Mouse (Mus musculus) limb, embryonic 15.5 days (tissue): ENCODE data around the gene Fndc4. TPM values are rescaled to one million over a fixed set of nuclear protein-coding genes. Genes with fewer than 3 reads are reported as not detected.

Experiments
- ATAC-seq: fragments of 200-750 bp; cut with Nextera tagmentation; 2 replicates; pipeline ENCODE4 v1.8.0; 2017; ENCODE audit warnings: low read depth, moderate TSS enrichment; ENCODE audit not compliant: insufficient number of reproducible peaks, low FRiP score, low TSS enrichment
- H3K27ac ChIP-seq: fragments of 300-500 bp; sonication (generic); 2 replicates; pipeline ENCODE4 v1.5.1; 2015; ENCODE audit warnings: moderate library complexity, mild to moderate bottlenecking, inconsistent platforms
- H3K27me3 ChIP-seq: fragments of 300-500 bp; sonication (generic); 2 replicates; pipeline ENCODE4 v1.6.1; 2015; ENCODE audit warnings: inconsistent platforms
- H3K36me3 ChIP-seq: fragments of 300-500 bp; sonication (generic); 2 replicates; pipeline ENCODE4 v1.6.1; 2015; ENCODE audit warnings: inconsistent platforms
- H3K4me1 ChIP-seq: fragments of 300-500 bp; sonication (generic); 2 replicates; pipeline ENCODE4 v1.6.1; 2015; ENCODE audit warnings: inconsistent platforms
- H3K4me2 ChIP-seq: fragments of 300-500 bp; sonication (generic); 2 replicates; pipeline ENCODE4 v1.6.1; 2015; ENCODE audit warnings: mild to moderate bottlenecking, inconsistent platforms
- H3K4me3 ChIP-seq: fragments of 300-500 bp; sonication (generic); 2 replicates; pipeline ENCODE4 v1.5.1; 2015; ENCODE audit warnings: mild to moderate bottlenecking, inconsistent platforms
- H3K9ac ChIP-seq: fragments of 300-500 bp; sonication (generic); 2 replicates; pipeline ENCODE4 v1.6.1; 2015; ENCODE audit warnings: inconsistent platforms
- H3K9me3 ChIP-seq: fragments of 300-500 bp; sonication (generic); 2 replicates; pipeline ENCODE4 v1.6.1; 2016; ENCODE audit warnings: inconsistent platforms
- WGBS: fragments of 180-500 bp; shearing (Covaris S2); methylation state at CpG from one replicate; pipeline ENCODE4 v1.1.7; 2015; 5-methylcytosine and 5-hydroxymethylcytosine counted together
- polyA plus RNA-seq: library from polyadenylated mRNA; unstranded; fragments of >200 nt; fragmentation: Nextera tagmentation; extraction: Ambion mirVana; gene quantifications from 2 replicates; pipeline ENCODE4 v1.2.1, GENCODE M21; 2015

Fndc4 gene
- polyA plus RNA-seq, 1 experiment from 2014 or later, result 76.9 TPM

DNA sequence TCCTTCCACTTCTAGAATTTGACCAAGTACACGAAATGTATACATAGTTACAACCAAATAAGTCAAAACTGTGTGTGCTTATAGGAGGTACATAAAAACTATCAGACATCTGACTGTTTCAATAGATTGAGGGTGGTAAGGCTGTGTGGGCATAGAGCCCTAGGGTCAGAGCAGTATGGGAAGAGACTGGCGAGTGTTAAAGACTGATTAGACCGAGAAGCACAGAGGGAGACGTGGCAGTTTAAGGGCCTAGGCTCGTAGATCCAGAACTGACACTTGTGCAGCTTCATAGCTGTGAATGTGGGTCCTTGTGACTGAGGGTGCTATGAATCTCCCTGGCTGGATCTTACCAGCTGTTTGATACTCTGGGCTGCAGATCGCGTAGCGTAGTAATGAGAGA lies 41.0 kb downstream of the Fndc4 start:
- H3K4me2 ChIP-seq, result no peak overlapping the region
- peak overlapping the region; percentile 48 for H3K27ac ChIP-seq
- 83% methylated on average over 8 of the region's 8 CpGs for WGBS
- ATAC-seq, result no peak
- H3K27me3 ChIP-seq, result no peaks in the 10 kb centered on the region
- peaks cover 67% of the 10 kb centered on the region for H3K36me3 ChIP-seq
- H3K9ac ChIP-seq, result no peak overlapping the region
- H3K4me3 ChIP-seq, result no peak overlapping the region
- peaks cover 43% of the 10 kb centered on the region for H3K4me1 ChIP-seq
- H3K9me3 ChIP-seq, result no peaks in the 10 kb centered on the region

DNA sequence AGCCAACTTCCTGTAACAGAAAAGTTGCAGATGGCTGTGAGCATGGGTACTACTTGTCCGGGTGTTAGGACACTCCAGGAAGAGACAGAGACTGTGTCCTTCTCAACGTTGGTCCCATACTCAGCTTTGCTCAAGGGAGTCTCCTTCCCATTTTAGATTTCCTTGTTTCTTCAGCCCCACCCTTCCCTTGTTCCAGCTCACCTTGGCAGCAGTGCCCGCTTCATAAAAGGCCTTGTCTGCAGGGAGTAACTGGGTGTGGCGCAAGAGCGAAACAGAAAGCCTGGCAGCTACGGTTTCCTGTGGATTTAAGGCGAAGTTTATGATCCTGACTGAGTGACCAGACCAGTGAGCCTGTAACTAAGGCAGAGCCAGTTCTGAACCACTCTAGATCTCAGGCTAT lies 41.4 kb downstream of the Fndc4 start:
- no peaks in the 10 kb centered on the region for H3K9me3 ChIP-seq
- 63% methylated on average over 7 of the region's 7 CpGs for WGBS
- peaks cover 67% of the 10 kb centered on the region for H3K36me3 ChIP-seq
- H3K4me2 ChIP-seq, result no peak overlapping the region
- no peak overlapping the region for H3K4me3 ChIP-seq
- ATAC-seq, result no peak
- H3K4me1 ChIP-seq, result peaks cover 43% of the 10 kb centered on the region
- no peaks in the 10 kb centered on the region for H3K27me3 ChIP-seq
- peak overlapping the region; percentile 48 for H3K27ac ChIP-seq
- no peak overlapping the region for H3K9ac ChIP-seq

DNA sequence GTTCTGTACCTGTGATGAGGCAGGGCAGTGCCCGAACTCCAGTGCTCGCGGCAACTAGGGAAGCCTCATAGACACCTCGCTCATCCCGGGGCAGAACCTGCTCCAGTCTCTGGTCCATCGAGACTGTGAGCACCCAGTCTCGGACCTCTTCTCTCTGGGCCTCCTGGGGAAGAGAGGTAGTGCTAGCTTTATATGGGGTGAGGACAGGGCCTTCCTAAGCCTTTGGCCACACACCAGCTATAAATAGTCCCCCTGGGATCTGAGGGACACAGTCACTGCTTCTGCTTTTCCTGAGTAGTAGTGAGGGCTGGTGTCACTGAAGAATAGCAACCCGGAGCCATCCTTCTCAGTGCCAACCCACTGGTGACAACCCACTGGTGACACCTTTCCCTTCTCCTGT lies 42.1 kb downstream of the Fndc4 start:
- Histone ChIP-seq H3K4me3 (no peak overlapping the region), H3K9me3 (no peaks in the 10 kb centered on the region), H3K4me1 (peaks cover 43% of the 10 kb centered on the region), H3K27ac (peak overlapping the region; percentile 59), H3K36me3 (peaks cover 67% of the 10 kb centered on the region), H3K27me3 (no peaks in the 10 kb centered on the region), H3K9ac (no peak overlapping the region), H3K4me2 (no peak overlapping the region)
- WGBS, result 90% methylated on average over 8 of the region's 8 CpGs
- ATAC-seq, result no peak

DNA sequence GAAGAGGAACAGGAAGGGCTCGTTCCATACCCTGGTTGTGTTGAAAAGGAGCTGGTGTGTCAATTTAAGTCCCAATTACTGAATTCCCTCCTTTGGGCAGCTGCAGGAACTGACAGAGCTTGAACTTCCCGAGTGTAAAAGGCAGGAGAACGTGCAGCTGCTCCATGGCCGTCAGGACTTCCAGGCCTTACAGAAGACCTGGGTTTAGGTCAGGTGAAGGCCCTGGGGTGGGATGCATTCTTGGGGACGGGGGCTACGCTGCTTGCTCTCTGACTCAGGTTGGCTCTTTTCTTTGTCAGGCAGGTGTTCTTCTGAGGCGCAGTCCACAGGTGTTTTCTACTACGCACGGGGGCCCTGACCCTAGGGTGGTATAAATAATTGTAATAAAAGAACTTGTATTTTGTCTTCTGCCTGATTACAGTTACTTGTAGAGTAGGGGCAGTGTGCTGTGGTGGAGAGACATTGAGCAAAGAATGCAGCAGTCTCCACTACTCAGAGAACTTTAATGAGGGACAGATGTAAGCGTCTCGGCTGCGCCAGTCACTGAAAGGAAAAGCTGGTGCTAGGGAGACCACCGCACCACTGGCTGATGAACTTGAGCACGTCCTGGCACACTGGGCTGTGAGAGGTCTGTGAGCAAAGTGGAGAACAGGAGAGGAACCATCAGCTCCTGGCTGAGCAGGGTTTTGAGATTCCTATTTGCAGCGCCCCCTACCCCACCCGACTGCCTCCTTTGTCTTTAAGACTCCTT lies 42.9 kb downstream of the Fndc4 start:
- Histone ChIP-seq H3K27me3 (no peaks in the 10 kb centered on the region), H3K9me3 (no peaks in the 10 kb centered on the region), H3K36me3 (peaks cover 73% of the 10 kb centered on the region), H3K4me2 (no peak overlapping the region), H3K27ac (peak overlapping the region; percentile 67; the same call in 1 of the 2 replicates), H3K9ac (no peak overlapping the region), H3K4me1 (peaks cover 43% of the 10 kb centered on the region), H3K4me3 (no peak overlapping the region)
- 46% methylated on average over 16 of the region's 16 CpGs for WGBS
- peak; percentile 26; the same call in 1 of the 2 replicates for ATAC-seq

DNA sequence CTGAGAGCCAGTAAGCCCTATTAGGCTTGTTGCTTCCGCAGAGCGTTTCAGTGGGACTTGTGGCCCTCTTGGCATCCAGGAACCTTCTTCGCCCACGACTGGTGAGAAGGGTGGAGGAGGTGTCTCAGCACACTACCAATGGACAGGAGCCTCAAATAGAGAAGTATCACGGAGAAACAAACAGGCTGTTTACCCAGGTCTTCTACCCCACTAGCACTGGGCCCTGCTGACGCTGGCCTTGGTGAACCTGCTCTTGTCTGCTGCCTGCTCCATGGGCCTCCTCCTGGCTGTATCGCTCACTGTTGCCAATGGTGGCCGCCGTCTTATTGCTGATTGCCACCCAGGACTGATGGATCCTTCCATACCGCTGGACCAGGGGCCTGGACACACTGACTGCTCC lies 43.7 kb downstream of the Fndc4 start:
- Histone ChIP-seq H3K9me3 (no peaks in the 10 kb centered on the region), H3K4me3 (peak overlapping the region; percentile 35), H3K27me3 (no peaks in the 10 kb centered on the region), H3K4me2 (peak overlapping the region; percentile 43), H3K36me3 (peaks cover 74% of the 10 kb centered on the region), H3K9ac (no peak overlapping the region), H3K4me1 (peaks cover 43% of the 10 kb centered on the region), H3K27ac (no peak overlapping the region)
- no peak for ATAC-seq
- 52% methylated on average over 10 of the region's 10 CpGs for WGBS

DNA sequence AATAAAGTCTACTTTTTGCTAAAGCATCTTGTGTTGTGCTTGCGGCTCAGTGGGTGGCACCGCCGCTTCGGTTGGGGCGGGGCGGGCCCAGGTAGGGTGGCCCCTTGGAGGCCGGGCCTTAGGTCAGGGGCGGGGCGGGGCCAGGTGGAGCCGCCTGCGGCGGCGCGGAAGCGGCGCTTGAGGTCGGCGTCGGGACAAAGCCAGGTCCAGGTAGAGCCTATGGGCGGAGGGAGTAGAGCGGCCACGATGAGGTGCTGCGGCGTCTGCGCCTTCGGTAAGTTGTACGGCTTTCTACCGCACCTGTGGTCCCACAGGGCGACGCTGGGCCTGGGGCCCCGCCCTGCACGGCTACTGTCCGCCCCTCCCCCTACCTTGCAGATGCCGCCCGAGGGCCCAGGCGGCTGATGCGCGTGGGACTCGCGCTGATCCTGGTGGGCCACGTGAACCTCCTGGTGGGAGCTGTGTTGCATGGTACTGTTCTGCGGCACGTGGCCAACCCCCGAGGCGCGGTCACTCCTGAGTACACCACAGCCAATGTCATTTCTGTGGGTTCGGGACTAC lies 44.3 kb downstream of the Fndc4 start, which contains the start of gene Krtcap3:
TSS of gene Krtcap3 (plus strand) at position 151 of the 561 bp plus-strand sequence.
- Histone ChIP-seq H3K4me3 (peak within 1 kb of the TSS; percentile 35), H3K9ac (0 out of 2 replicates have a peak within 1 kb of the TSS, but pooled peaks have one; percentile 15), H3K27me3 (no peaks in the 10 kb centered on the region), H3K9me3 (no peaks in the 10 kb centered on the region), H3K4me1 (peaks cover 43% of the 10 kb centered on the region), H3K27ac (peak within 1 kb of the TSS; percentile 67), H3K36me3 (peaks cover 76% of the 10 kb centered on the region), H3K4me2 (peak within 1 kb of the TSS; percentile 43)
- 0 out of 2 replicates have a peak, but pooled peaks have one; percentile 21 for ATAC-seq
- 14% methylated on average over 47 of the region's 47 CpGs for WGBS

DNA sequence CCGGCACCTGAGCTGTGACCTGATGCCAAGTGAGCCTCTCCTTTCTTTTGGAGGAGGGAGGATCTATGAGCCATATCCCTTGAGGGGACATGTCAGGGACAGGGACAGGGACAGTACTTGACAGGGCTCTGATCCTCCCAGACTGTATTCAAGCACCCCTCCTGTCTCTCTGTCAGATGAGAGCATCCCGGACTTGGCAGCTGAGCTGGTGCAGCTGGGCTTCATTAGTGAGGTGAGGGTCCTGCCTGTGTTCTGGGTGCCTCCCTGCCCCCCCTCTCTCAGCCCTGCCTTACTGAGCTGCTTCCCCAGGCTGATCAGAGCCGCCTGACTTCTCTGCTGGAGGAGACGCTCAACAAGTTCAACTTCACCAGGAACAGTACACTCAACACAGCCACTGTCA lies 45.2 kb downstream of the Fndc4 start:
- H3K9ac ChIP-seq, result no peak overlapping the region
- H3K4me3 ChIP-seq, result no peak overlapping the region

More for the DNA sequence above, 45.2 kb downstream of the Fndc4 start:
- no peak for ATAC-seq
- H3K27me3 ChIP-seq, result no peaks in the 10 kb centered on the region
- peak overlapping the region; percentile 44; the same call in 1 of the 2 replicates for H3K27ac ChIP-seq
- H3K4me2 ChIP-seq, result 0 out of 2 replicates have a peak overlapping the region, but pooled peaks have one; percentile 43
- peaks cover 43% of the 10 kb centered on the region for H3K4me1 ChIP-seq
- WGBS, result 32% methylated on average over 4 of the region's 4 CpGs
- peaks cover 80% of the 10 kb centered on the region for H3K36me3 ChIP-seq
- no peaks in the 10 kb centered on the region for H3K9me3 ChIP-seq

Other genes with a start within 250 kb of the Fndc4 start
- gene Atraid, start 247.8 kb downstream of the Fndc4 start, polyA plus RNA-seq, result 179 and 184 TPM in 2 replicates
- gene Slc5a6, start 247.2 kb downstream of the Fndc4 start, polyA plus RNA-seq, result 10.9 and 14.6 TPM in 2 replicates
- gene Cad, start 241.3 kb downstream of the Fndc4 start, polyA plus RNA-seq, result 25.1 and 26.3 TPM in 2 replicates
- not detected in 2 replicates for gene Dnajc5g, start 189.8 kb downstream of the Fndc4 start, polyA plus RNA-seq
- 0.50 and 0.66 TPM in 2 replicates for gene Slc30a3, start 187.8 kb downstream of the Fndc4 start, polyA plus RNA-seq
- gene Trim54, start 179.4 kb downstream of the Fndc4 start, polyA plus RNA-seq, result 7.6 and 21.7 TPM in 2 replicates
- gene Ucn, start 157.3 kb downstream of the Fndc4 start, polyA plus RNA-seq, result not detected in 2 replicates
- 64.0 and 70.5 TPM in 2 replicates for gene Mpv17, start 141.8 kb downstream of the Fndc4 start, polyA plus RNA-seq
- gene Gm29609, start 116.2 kb downstream of the Fndc4 start, polyA plus RNA-seq, result 1.2 and 1.3 TPM in 2 replicates
- 59.1 and 65.6 TPM in 2 replicates for gene Gtf3c2, start 115.9 kb downstream of the Fndc4 start, polyA plus RNA-seq
- 141 and 154 TPM in 2 replicates for gene Snx17, start 102.9 kb downstream of the Fndc4 start, polyA plus RNA-seq
- 64.2 and 69.0 TPM in 2 replicates for gene Eif2b4, start 102.7 kb downstream of the Fndc4 start, polyA plus RNA-seq
- 8.2 and 9.0 TPM in 2 replicates for gene Zfp513, start 93.8 kb downstream of the Fndc4 start, polyA plus RNA-seq
- gene Ppm1g, start 75.4 kb downstream of the Fndc4 start, polyA plus RNA-seq, result 102 and 106 TPM in 2 replicates
- 167 and 183 TPM in 2 replicates for gene Nrbp1, start 55.2 kb downstream of the Fndc4 start, polyA plus RNA-seq
- gene Gm9970, start 54.8 kb downstream of the Fndc4 start, polyA plus RNA-seq, result 0.50 TPM in 1 of 2 replicates, not detected in the other
- gene Krtcap3, start 44.4 kb downstream of the Fndc4 start, polyA plus RNA-seq, result 9.6 and 12.8 TPM in 2 replicates
- gene Ift172, start 5.0 kb downstream of the Fndc4 start, polyA plus RNA-seq, result 30.5 and 36.1 TPM in 2 replicates
- 0.11 TPM in 1 of 2 replicates, not detected in the other for gene Gckr, start 1.4 kb upstream of the Fndc4 start, polyA plus RNA-seq
- 46.6 and 49.1 TPM in 2 replicates for gene Zfp512, start 156.4 kb upstream of the Fndc4 start, polyA plus RNA-seq
- gene 4930548H24Rik, start 189.7 kb upstream of the Fndc4 start, polyA plus RNA-seq, result not detected in 2 replicates
- 50.9 and 54.2 TPM in 2 replicates for gene Gpn1, start 198.7 kb upstream of the Fndc4 start, polyA plus RNA-seq
- gene Slc4a1ap, start 230.9 kb upstream of the Fndc4 start, polyA plus RNA-seq, result 30.2 and 30.8 TPM in 2 replicates
- gene Supt7l, start 231.7 kb upstream of the Fndc4 start, polyA plus RNA-seq, result 21.8 and 23.3 TPM in 2 replicates